Mouse (Mus musculus) heart, postnatal 25 days (tissue): ENCODE results near the gene Sipa1l2. TPM values are rescaled to one million over a fixed set of nuclear protein-coding genes. Genes with fewer than 3 reads are reported as not detected.

Experiments
- DNase-seq: peaks from one replicate; pipeline ENCODE4 v3.0.0; 2022; ENCODE audit warnings: low spot score
- intact Hi-C: fragments of 180-260 bp; cut with DNase I; formaldehyde crosslinking; loops from one replicate; pipeline ENCODE4 v1.15.1; 2025
- total RNA-seq, 2 experiments: library from RNA; stranded (reverse); gene quantifications; 2 replicates each; pipeline ENCODE4 v1.2.3; 2021

The Sipa1l2 gene
- total RNA-seq, 2 experiments from 2014 or later: 43.7 to 44.8 TPM

DNA sequence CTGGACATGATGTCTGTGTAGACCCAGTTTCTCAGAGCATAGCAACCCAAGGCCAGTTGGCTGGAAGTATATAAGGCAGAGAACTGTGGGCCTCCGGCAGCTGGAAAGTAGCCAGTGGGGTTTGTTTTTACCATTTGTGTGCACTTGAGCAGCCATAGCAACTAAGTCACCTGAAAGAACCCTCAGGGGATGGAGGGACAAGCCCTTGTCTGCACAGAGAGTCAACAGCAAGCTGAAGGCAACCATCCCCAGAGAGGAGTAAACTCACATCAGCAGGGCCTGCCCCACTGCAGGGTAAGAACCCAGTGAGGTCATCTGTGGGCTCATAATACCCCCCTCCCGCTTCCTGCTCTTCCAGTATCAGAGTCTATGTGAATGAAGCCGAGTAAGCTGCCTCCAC lies 14.7 kb upstream of the Sipa1l2 start:
- intact Hi-C loops: no loop called here
- DNase-seq: no peak

DNA sequence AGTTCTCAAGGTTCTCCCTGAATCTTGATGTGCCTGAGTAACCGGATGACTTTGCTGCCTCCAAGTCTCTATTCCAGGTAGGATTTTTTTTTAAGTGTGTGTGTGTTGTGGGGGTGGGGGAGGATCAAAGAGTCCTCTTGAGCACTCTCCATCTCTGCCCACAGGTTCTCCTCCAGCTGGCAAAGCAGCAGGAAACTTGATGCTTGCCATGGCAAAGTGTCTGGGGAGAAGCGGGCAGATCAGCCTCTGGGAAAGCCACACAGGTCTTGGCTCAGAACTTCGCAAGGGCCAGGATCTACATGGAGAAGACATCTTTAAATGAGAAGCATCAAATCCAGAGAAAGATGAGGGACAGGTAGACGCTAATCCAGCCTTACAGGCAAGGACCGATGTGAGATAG lies 10.8 kb upstream of the Sipa1l2 start:
- intact Hi-C loops: no loop called here
- DNase-seq: no peak

DNA sequence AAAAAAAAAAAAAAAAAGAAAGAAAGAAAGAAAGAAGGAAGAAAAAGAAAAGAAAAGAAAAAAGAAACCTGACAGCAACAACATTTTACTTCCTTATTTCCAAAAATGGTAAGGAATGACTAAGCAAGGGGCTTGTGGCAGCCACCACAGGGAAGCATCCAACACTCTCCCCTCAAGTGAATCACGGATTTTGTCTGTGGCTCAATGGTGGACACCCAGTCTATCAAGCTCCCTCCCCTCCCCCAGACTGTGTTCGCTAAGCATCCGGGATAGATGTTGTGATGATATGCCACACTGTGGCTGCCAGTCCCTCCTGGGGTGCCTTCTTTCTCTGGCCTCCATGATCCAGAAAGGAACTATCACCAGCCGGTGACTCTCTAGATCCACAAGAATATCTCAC lies 6.5 kb upstream of the Sipa1l2 start:
- intact Hi-C loops: loop anchor here (5.0 kb wide), 1 partner anchor 91 kb away; the partner anchor contains the start of gene Map10
- DNase-seq: no peak

DNA sequence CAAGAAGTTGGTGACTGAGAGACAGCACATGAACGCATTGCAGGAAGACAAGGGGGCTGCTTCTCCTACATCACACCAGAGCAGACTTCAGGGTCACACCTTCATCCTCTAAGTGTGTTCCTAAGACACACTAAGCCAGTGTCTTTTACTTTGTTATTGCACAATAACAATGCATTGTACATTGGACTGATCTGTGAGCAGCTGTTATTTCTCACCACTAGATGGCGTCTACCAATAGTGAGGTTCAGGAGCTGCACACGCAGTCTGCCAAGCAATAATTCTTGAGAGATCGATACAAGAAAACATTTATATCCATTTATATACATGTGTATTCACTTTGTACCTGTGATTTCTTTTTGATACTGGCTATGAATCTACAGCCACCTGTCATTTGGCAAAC lies 4.7 kb upstream of the Sipa1l2 start:
- no peak for DNase-seq
- intact Hi-C loops: loop anchor here (1.0 to 2.0 kb wide), 3 partner anchors 145 to 297 kb away; no protein-coding TSS in a partner anchor

GRCm38 (mm10) chr8:125572246-125572645 lies 2.6 kb upstream of the Sipa1l2 start:
- intact Hi-C loops: no loop called here
- no peak for DNase-seq

- DNase-seq: no peak
- intact Hi-C loops: no loop called here
These were observed 1.3 kb upstream of the Sipa1l2 start for GRCm38 (mm10) chr8:125570835-125571465.

DNA sequence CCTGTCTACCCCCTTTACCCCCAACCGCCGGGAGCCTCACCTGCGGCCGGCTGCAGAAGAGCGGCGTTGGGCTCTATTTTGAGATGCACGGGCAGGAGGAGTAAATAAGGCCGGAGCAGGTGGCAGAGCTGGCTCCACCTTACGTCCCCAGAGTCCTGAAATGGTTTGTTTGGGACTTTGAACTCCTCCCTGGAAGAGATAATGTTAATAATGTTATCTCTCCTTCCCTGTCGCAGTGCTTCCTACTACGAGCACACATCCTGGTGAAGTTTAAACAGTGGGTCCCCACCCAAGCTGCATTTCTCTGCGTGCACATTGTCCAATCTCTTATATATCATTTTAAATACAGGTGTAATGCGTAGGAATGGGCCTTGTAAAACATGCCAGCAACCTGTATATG lies 781 bp upstream of the Sipa1l2 start:
- intact Hi-C loops: no loop called here
- no peak for DNase-seq

DNA sequence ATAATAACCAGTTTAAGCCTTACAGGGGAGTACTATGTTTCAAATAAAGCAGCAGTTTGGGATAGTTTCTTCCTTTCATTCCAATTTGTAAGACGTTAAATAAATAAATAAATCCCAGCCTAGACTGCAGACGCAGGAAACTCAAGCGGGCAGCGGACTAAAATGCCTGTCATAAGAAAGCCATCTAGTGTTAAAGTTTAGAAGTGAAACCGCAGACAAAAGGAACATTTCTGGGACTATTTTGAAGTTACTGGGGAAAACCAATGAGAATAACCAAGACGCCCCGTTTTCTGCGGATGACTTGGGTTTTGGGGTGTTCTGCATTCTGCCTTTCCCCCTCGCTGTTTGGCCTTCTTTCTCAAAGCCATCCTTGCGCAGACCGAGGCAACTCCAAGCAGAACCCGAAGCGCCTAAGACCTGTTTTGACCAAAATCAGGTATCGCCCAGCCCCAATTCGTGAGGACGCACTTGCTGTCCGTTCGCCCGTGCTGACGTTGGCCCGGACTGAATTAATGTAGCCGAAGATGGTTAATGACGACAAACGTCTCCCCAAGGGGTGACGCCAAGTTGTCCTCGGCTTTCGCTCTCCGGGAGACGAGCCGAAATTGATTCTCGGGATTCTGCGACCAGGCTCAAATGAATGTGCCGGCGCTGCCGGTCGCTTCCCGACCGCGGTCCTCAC lies 616 bp downstream of the Sipa1l2 start:
- intact Hi-C loops: loop anchor here (2.0 to 5.0 kb wide), 9 partner anchors 37 to 502 kb away; no protein-coding TSS in a partner anchor

DNA sequence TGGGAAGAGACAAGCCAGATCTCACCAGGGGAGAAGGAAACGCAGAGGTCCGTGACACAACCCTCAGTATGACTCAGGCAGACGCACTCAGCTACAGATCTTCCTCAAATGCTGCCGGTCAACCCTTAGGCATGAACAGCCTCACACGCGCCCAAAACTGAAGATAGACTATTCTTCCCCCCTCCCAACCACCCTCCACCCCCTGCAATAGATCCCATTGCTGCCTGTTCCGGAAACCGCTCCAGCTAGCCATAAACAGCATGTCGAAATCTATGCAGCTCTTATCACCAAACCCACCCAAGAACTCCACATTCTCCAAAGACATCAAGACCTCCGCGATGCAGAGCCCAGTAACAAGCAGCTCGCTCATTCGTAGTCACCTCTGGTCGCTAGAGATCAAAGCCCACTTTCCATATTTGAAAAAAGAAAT lies 1.2 kb downstream of the Sipa1l2 start:
- no peak for DNase-seq
- intact Hi-C loops: loop anchor here (2.0 to 5.0 kb wide), 9 partner anchors 36 to 501 kb away; no protein-coding TSS in a partner anchor

More for the DNA sequence above, 616 bp downstream of the Sipa1l2 start:
- DNase-seq: peak; percentile 35

DNA sequence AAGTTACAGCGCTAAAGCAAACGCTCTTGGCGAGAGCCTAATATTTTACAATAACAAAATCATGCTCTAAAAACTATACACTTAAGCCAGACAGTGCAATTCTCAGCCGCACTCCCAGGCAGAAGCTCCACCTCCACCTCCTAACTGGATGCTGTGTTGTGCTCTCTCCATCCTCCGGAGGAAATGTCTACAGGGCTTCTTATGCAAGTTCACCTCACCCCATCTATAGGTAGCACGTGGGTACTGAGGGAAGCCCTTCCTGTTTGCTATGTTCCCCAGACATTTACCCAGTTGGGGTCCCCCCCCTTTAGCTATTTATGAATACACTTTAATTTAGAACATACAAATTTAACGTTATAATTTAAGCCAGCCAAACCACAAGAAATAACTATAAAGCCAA lies 2.0 kb downstream of the Sipa1l2 start:
- intact Hi-C loops: loop anchor here (5.0 kb wide), 7 partner anchors 35 to 500 kb away; no protein-coding TSS in a partner anchor
- DNase-seq: no peak

DNA sequence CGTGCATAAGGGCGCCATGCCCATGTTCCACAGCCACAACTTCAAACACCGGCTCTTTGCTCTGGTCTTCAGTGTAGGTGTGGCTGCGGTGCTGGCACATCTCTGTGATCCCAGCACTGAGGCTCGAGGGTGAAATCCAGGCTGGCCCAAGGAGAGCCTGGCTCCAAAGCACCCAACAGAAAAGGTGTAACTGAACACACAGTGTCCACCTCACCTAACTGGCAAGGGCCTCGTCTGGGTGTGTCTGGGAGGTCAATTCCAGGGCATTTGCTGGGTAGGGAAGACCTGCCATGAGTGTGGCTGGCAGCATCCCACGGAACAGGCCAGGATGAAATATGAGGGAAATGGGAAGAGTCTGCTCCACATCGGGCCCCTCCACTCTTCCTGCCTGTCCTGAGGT lies 6.7 kb downstream of the Sipa1l2 start:
- intact Hi-C loops: no loop called here
- no peak for DNase-seq

GRCm38 (mm10) chr8:125560825-125561490 lies 8.7 kb downstream of the Sipa1l2 start:
- intact Hi-C loops: no loop called here
- DNase-seq: no peak

DNA sequence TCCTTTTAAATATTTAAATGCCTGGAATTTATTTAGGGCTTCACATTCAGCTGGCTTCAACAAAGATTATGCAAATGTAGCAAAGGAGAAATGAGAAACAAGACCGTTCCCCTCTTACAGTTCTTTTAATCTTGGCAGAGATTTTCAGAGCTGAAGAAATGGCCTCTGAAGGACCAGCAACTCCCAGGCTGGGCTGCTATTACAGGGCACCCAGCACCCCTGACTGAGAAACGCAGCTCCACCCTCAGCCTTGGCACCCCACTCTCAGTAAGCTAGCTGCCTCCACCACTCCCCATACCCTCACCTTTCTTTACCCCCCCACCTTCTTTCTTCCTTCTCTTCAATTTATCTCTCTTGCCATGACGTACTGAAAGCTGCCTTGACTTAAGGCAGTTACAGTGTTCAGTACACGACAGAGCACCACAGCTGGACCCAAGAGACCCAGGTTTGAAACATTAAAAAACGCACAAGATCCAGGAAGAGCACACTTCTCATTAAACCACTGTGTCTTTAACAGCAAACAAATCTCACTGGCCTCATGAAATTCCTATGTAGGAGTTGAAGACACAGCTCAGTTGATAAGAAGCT lies 10.4 kb downstream of the Sipa1l2 start:
- no peak for DNase-seq
- intact Hi-C loops: no loop called here

GRCm38 (mm10) chr8:125558109-125559065 lies 11.2 kb downstream of the Sipa1l2 start:
- peak; percentile 75 for DNase-seq
- intact Hi-C loops: no loop called here

GRCm38 (mm10) chr8:125557391-125558108 lies 12.1 kb downstream of the Sipa1l2 start:
- intact Hi-C loops: no loop called here
- no peak for DNase-seq

DNA sequence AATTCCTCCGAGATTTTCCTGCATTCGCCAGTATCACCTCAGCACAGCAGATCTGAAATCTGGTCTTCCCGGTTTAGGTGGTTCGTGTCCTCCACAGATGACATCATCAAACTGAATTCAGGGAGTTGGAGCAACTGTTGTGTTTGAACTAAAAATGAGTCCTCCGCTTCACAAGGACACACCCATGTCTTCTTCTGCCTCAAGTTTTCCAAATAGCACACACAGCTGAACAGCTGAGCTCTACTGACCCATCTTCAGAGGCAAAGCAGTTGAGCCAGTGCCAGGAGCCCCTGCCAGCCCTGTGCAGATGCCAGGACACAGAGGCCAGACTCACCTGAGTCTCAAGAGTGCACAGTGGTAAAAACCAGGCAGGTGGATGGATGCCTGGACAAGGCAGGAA lies 12.9 kb downstream of the Sipa1l2 start:
- intact Hi-C loops: no loop called here
- no peak for DNase-seq

DNA sequence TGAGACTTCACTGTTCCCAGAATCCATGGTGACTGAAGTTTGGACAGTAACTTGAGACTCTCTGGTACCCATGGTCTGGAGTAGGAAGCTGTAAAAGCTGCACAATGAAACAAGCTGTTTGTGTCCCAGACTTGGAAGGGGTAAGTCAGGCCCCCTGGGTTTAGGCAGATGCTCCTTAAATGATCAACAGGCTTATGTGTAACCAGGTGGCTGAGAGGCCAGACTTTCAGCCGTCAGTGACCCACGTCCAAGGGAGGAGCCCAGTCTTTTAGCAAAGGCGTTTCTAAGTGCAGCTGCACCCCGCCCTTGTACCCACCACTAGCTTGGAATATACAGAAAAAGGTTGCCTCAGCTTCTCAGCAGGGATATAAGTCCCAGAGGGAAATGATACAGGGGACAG lies 19.0 kb downstream of the Sipa1l2 start:
- no peak for DNase-seq
- intact Hi-C loops: no loop called here

DNA sequence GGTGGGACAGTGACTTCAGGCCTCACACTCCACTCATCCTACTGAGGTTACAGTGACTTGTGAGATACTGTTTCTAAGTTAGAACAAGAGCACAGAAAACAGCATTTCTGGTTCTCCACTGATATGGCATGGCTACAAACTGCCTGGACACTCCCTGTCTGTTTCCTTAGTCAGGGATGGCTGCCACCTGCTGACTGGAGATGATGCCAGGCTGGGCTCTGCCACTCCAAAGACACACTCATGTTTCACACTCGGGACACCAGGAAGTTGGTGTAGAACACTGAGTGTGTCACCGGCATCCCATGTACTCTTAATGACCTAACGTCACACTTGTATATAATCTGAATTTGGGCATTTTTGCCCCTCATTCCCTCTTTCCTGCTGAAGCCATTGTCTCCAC lies 22.3 kb downstream of the Sipa1l2 start:
- no peak for DNase-seq
- intact Hi-C loops: no loop called here

DNA sequence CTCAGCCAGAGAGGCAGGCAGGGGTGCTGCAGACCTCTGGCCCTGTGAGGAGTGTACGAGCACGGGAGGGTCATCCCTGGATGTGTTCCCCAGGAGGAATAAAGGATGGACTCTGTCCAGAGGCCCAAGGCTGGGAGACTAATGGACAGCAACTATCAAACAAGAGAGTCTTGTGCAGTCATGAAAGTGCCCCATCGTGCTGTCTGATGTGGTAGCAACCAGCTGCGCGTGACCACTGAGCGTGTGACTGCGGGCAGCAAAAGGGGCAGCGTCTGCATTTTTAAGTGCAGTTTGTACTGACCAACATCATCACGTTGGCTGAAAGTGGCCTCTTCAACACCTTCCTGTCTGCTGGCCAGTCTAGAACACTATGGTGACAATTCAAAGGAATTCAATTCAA lies 23.7 kb downstream of the Sipa1l2 start:
- DNase-seq: no peak
- intact Hi-C loops: no loop called here
